18 mouse cellular contexts compared by ENCODE assay signal in the genomic region with DNA sequence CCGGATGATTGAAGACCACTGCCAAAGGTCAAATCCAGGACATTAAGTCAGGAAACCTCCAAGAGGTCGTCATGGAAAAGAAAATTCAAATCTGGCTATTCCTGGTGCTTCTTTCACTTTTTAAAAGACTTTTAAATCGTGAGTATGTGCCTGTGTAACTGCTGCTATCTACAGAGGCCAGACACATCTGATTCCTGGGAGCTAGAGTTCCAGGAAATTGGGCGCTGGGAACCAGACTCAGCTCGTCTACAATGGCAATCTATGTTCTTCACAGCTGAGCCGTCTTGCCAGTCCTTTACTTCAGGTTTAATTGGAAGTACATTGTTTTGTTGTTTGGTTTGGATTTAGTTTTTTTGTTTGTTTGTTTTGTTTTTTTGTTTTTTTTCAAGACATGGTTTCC. TPM values are rescaled to one million over a fixed set of nuclear protein-coding genes. Genes with fewer than 3 reads are reported as not detected.
DNase-seq lines count a peak whose midpoint lies in the region; ATAC-seq and TF ChIP-seq lines count a peak whose summit lies in the region.
"Had no signal": no experiment of that assay in that cellular context is flagged by ENCODE, and none has a peak within 500 bp of the region (broad histone marks: within the 10 kb centered on the region; RNA-seq: fewer than 3 reads in every experiment).

No protein-coding gene starts in this region.

- peaks cover 9% of the 10 kb centered on the region for H3K4me1 ChIP-seq in heart, embryonic 11.5 days (ENCODE audit: control insufficient read depth, insufficient read depth, low read length)
- H3K4me1 ChIP-seq in liver, embryonic 11.5 days (replicated peaks; ENCODE audit: control insufficient read depth, insufficient read depth, low read length): peaks cover 7% of the 10 kb centered on the region; the same call in 1 of the 2 replicates
- peaks cover 20% of the 10 kb centered on the region for H3K4me1 ChIP-seq in liver, embryonic 12.5 days
- peaks cover 6% of the 10 kb centered on the region; the same call in 1 of the 2 replicates for H3K4me1 ChIP-seq in lung, postnatal 0 days (ENCODE audit: insufficient read depth, low read depth, low read length)
- H3K4me1 ChIP-seq in forebrain, embryonic 15.5 days: no peaks in the 10 kb centered on the region
- H3K4me1 ChIP-seq: embryonic facial prominence, embryonic 12.5 days had no signal

- no peaks in the 10 kb centered on the region for H3K27me3 ChIP-seq in heart, embryonic 11.5 days (ENCODE audit: control insufficient read depth, insufficient read depth, low read length)
- no peaks in the 10 kb centered on the region for H3K27me3 ChIP-seq in liver, embryonic 11.5 days (replicated peaks; ENCODE audit: control insufficient read depth, insufficient read depth, low read length)
- no peaks in the 10 kb centered on the region for H3K27me3 ChIP-seq in liver, embryonic 12.5 days (replicated peaks)
- no peaks in the 10 kb centered on the region for H3K27me3 ChIP-seq in lung, postnatal 0 days (replicated peaks; ENCODE audit: insufficient read depth, low read length)
- no peaks in the 10 kb centered on the region for H3K27me3 ChIP-seq in forebrain, embryonic 15.5 days
- H3K27me3 ChIP-seq: hindbrain, embryonic 13.5 days; limb, embryonic 13.5 days; liver, embryonic 15.5 days; lung, embryonic 15.5 days had no signal

- no peak overlapping the region for H3K4me3 ChIP-seq in heart, embryonic 11.5 days (ENCODE audit: low read depth, low read length)
- H3K4me3 ChIP-seq in liver, embryonic 11.5 days (ENCODE audit: low read depth, low read length): no peak overlapping the region
- no peak overlapping the region for H3K4me3 ChIP-seq in liver, embryonic 12.5 days
- no peak overlapping the region for H3K4me3 ChIP-seq in lung, postnatal 0 days (ENCODE audit: low read depth, low read length)
- H3K4me3 ChIP-seq in forebrain, embryonic 15.5 days: no peak overlapping the region
- H3K4me3 ChIP-seq: embryonic facial prominence, embryonic 12.5 days; hindbrain, embryonic 13.5 days; limb, embryonic 13.5 days; liver, embryonic 15.5 days; lung, embryonic 15.5 days had no signal

- no peak for TF ChIP-seq CTCF in lung, postnatal 0 days (IDR thresholded peaks at IDR 0.05)

- H3K4me2 ChIP-seq in heart, embryonic 11.5 days: no peak overlapping the region
- no peak overlapping the region for H3K4me2 ChIP-seq in liver, embryonic 11.5 days
- no peak overlapping the region for H3K4me2 ChIP-seq in liver, embryonic 12.5 days
- H3K4me2 ChIP-seq in lung, postnatal 0 days (replicated peaks; ENCODE audit: low read depth, low read length): no peak overlapping the region
- no peak overlapping the region for H3K4me2 ChIP-seq in forebrain, embryonic 15.5 days (replicated peaks)
- H3K4me2 ChIP-seq: midbrain, embryonic 11.5 days had no signal

- 0 out of 2 replicates have a peak overlapping the region, but pooled peaks have one; percentile 59 for H3K27ac ChIP-seq in heart, embryonic 11.5 days (ENCODE audit: low read depth, low read length)
- H3K27ac ChIP-seq in liver, embryonic 11.5 days (ENCODE audit: low read depth, low read length): no peak overlapping the region
- no peak overlapping the region for H3K27ac ChIP-seq in liver, embryonic 12.5 days
- no peak overlapping the region for H3K27ac ChIP-seq in lung, postnatal 0 days (ENCODE audit: low read length)
- H3K27ac ChIP-seq in forebrain, embryonic 15.5 days (replicated peaks): no peak overlapping the region
- H3K27ac ChIP-seq: embryonic facial prominence, embryonic 12.5 days; hindbrain, embryonic 13.5 days; kidney, postnatal 0 days; liver, embryonic 15.5 days had no signal

- H3K36me3 ChIP-seq in heart, embryonic 11.5 days (ENCODE audit: control insufficient read depth, insufficient read depth, low read length): no peaks in the 10 kb centered on the region
- H3K36me3 ChIP-seq in liver, embryonic 11.5 days (ENCODE audit: control insufficient read depth, insufficient read depth, low read length): no peaks in the 10 kb centered on the region
- H3K36me3 ChIP-seq in liver, embryonic 12.5 days: no peaks in the 10 kb centered on the region
- H3K36me3 ChIP-seq in lung, postnatal 0 days (ENCODE audit: insufficient read depth, low read length): no peaks in the 10 kb centered on the region
- H3K36me3 ChIP-seq in forebrain, embryonic 15.5 days: no peaks in the 10 kb centered on the region
- H3K36me3 ChIP-seq: embryonic facial prominence, embryonic 12.5 days; hindbrain, embryonic 13.5 days; limb, embryonic 13.5 days; liver, embryonic 15.5 days; lung, embryonic 15.5 days had no signal

- no peak for DNase-seq in heart, adult 18-20 months
- no peak for DNase-seq in liver, embryonic 11.5 days (ENCODE audit: low spot score)
- DNase-seq in c-Kit-negative CD71-positive TER-119-positive erythroid progenitor cells, embryonic 14.5 days (ENCODE audit: low read depth, low spot score): peak; percentile 12
- no peak for DNase-seq in lung, postnatal 0 days (ENCODE audit: low spot score)
- DNase-seq: cerebellum, adult 11-12 months; cerebellum, adult 9-11 months; thymus, adult 2 months; thymus, postnatal 36 days had no signal

- ATAC-seq in heart, embryonic 11.5 days (replicated peaks; ENCODE audit: insufficient number of reproducible peaks, low FRiP score, low TSS enrichment): no peak
- 0 out of 2 replicates have a peak, but pooled peaks have one; percentile 59 for ATAC-seq in liver, embryonic 11.5 days (replicated peaks; ENCODE audit: low FRiP score)
- ATAC-seq in liver, embryonic 12.5 days: no peak; the same call in 1 of the 2 replicates
- no peak for ATAC-seq in lung, postnatal 0 days
- no peak for ATAC-seq in forebrain, embryonic 15.5 days (replicated peaks)

- WGBS in heart, embryonic 11.5 days (ENCODE audit: insufficient replicate concordance): 70% methylated on average over 6 of the region's 6 CpGs
- 61% methylated on average over 6 of the region's 6 CpGs for WGBS in liver, embryonic 11.5 days
- WGBS in liver, embryonic 12.5 days (ENCODE audit: insufficient replicate concordance): 43% methylated on average over 6 of the region's 6 CpGs
- 81% methylated on average over 6 of the region's 6 CpGs for WGBS in lung, postnatal 0 days
- 84% methylated on average over 6 of the region's 6 CpGs for WGBS in forebrain, embryonic 15.5 days

- H3K9ac ChIP-seq in heart, embryonic 11.5 days (ENCODE audit: low read depth, low read length): no peak overlapping the region
- H3K9ac ChIP-seq in liver, embryonic 11.5 days (ENCODE audit: low read depth, low read length): no peak overlapping the region
- no peak overlapping the region for H3K9ac ChIP-seq in liver, embryonic 12.5 days
- no peak overlapping the region for H3K9ac ChIP-seq in lung, postnatal 0 days (replicated peaks; ENCODE audit: low read depth)
- no peak overlapping the region for H3K9ac ChIP-seq in forebrain, embryonic 15.5 days (replicated peaks)
- H3K9ac ChIP-seq: embryonic facial prominence, embryonic 12.5 days; limb, embryonic 13.5 days; liver, embryonic 15.5 days; lung, embryonic 15.5 days had no signal

- TF ChIP-seq EP300 in lung, postnatal 0 days (IDR thresholded peaks at IDR 0.05): no peak

- no peaks in the 10 kb centered on the region for H3K9me3 ChIP-seq in heart, embryonic 11.5 days (replicated peaks; ENCODE audit: control insufficient read depth, low read length)
- H3K9me3 ChIP-seq in liver, embryonic 11.5 days (ENCODE audit: control insufficient read depth, low read length): no peaks in the 10 kb centered on the region
- no peaks in the 10 kb centered on the region for H3K9me3 ChIP-seq in liver, embryonic 12.5 days (replicated peaks)
- no peaks in the 10 kb centered on the region for H3K9me3 ChIP-seq in lung, postnatal 0 days (ENCODE audit: low read length)
- no peaks in the 10 kb centered on the region for H3K9me3 ChIP-seq in forebrain, embryonic 15.5 days
- H3K9me3 ChIP-seq: embryonic facial prominence, embryonic 12.5 days; hindbrain, embryonic 13.5 days; limb, embryonic 13.5 days; liver, embryonic 15.5 days; lung, embryonic 15.5 days had no signal

RNA-seq across cellular contexts. Expression of a gene that starts 22.2 kb away (rescaled TPM):
- 11.5 and 14.8 TPM in 2 replicates for polyA plus RNA-seq in heart, embryonic 11.5 days (2014; fragmentation: Nextera tagmentation; extraction: Ambion mirVana)
- 100 to 1,000 TPM; 248 to 259 TPM for total RNA-seq in heart, adult 18-20 months (2021)
- polyA plus RNA-seq in liver, embryonic 11.5 days (2014; fragmentation: Nextera tagmentation; extraction: Ambion mirVana): 7.3 and 8.1 TPM in 2 replicates
- polyA plus RNA-seq in liver, embryonic 12.5 days (2016; fragmentation: Nextera tagmentation; extraction: Ambion mirVana): 1.3 and 1.9 TPM in 2 replicates
- 89.8 and 98.3 TPM in 2 replicates for polyA plus RNA-seq in lung, postnatal 0 days (2015; fragmentation: Nextera tagmentation; extraction: Ambion mirVana)
- polyA plus RNA-seq in forebrain, embryonic 15.5 days (2015; fragmentation: Nextera tagmentation; extraction: Ambion mirVana): 3.8 and 4.0 TPM in 2 replicates
